Mouse (Mus musculus): ENCODE measurements at regions not wholly inside any gene's neighbourhood (a gene's known extent, or its start where the extent isn't known, plus 50 kb on each side); places are given as distances from the start of the nearest gene placed in this dataset.

- ATAC-seq (ENCODE audit: low read depth): no peak
- WGBS: 76% methylated on average over 3 of the region's 3 CpGs
- H3K27ac ChIP-seq (replicated peaks): no peak overlapping the region
These were observed 535.8 kb upstream of the Auts2 start for GRCm38 (mm10) chr5:133078916-133079315.

GRCm38 (mm10) chr5:133078390-133078789 lies 535.2 kb upstream of the Auts2 start:
- 0 out of 2 replicates have a peak, but pooled peaks cover 8% of the 10 kb centered on the region for H3K4me1 ChIP-seq (replicated peaks)
- no peak overlapping the region for H3K9ac ChIP-seq
- H3K36me3 ChIP-seq: no peaks in the 10 kb centered on the region
- H3K9me3 ChIP-seq: no peaks in the 10 kb centered on the region
- H3K27ac ChIP-seq (replicated peaks): no peak overlapping the region
- H3K4me3 ChIP-seq: no peak overlapping the region
- no peak for ATAC-seq (ENCODE audit: low read depth)
- no peak overlapping the region for H3K4me2 ChIP-seq
- no peaks in the 10 kb centered on the region for H3K27me3 ChIP-seq
- 69% methylated on average over 4 of the region's 4 CpGs for WGBS

More at GRCm38 (mm10) chr5:133078916-133079315, 535.8 kb upstream of the Auts2 start:
- no peak overlapping the region for H3K9ac ChIP-seq
- 0 out of 2 replicates have a peak, but pooled peaks cover 8% of the 10 kb centered on the region for H3K4me1 ChIP-seq (replicated peaks)
- H3K4me2 ChIP-seq: no peak overlapping the region
- H3K36me3 ChIP-seq: no peaks in the 10 kb centered on the region
- H3K27me3 ChIP-seq: no peaks in the 10 kb centered on the region
- no peaks in the 10 kb centered on the region for H3K9me3 ChIP-seq
- no peak overlapping the region for H3K4me3 ChIP-seq

- no peaks in the 10 kb centered on the region for H3K27me3 ChIP-seq
- no peaks in the 10 kb centered on the region for H3K36me3 ChIP-seq
- no peak overlapping the region for H3K27ac ChIP-seq (replicated peaks)
- no peak overlapping the region for H3K9ac ChIP-seq
- no peak overlapping the region for H3K4me3 ChIP-seq
- 0 out of 2 replicates have a peak, but pooled peaks cover 2% of the 10 kb centered on the region for H3K4me1 ChIP-seq (replicated peaks)
- 61% methylated on average over 2 of the region's 2 CpGs for WGBS
- no peaks in the 10 kb centered on the region for H3K9me3 ChIP-seq
- H3K4me2 ChIP-seq: no peak overlapping the region
- no peak for ATAC-seq (ENCODE audit: low read depth)
These were observed 530.2 kb upstream of the Auts2 start for GRCm38 (mm10) chr5:133073317-133073716.

GRCm38 (mm10) chr5:133070141-133070540 lies 527.0 kb upstream of the Auts2 start:
- ATAC-seq (ENCODE audit: low read depth): no peak
- H3K36me3 ChIP-seq: no peaks in the 10 kb centered on the region
- H3K4me2 ChIP-seq: no peak overlapping the region
- no peak overlapping the region for H3K27ac ChIP-seq (replicated peaks)
- no peaks in the 10 kb centered on the region for H3K4me1 ChIP-seq (replicated peaks)
- H3K9me3 ChIP-seq: no peaks in the 10 kb centered on the region
- H3K9ac ChIP-seq: no peak overlapping the region
- no peak overlapping the region for H3K4me3 ChIP-seq
- H3K27me3 ChIP-seq: no peaks in the 10 kb centered on the region

GRCm38 (mm10) chr5:133062481-133062880 lies 519.3 kb upstream of the Auts2 start:
- Histone ChIP-seq H3K9ac (no peak overlapping the region), H3K4me3 (no peak overlapping the region), H3K9me3 (no peaks in the 10 kb centered on the region), H3K4me2 (no peak overlapping the region), H3K36me3 (no peaks in the 10 kb centered on the region), H3K4me1 (replicated peaks) (no peaks in the 10 kb centered on the region), H3K27me3 (no peaks in the 10 kb centered on the region), H3K27ac (replicated peaks) (no peak overlapping the region)
- WGBS: 61% methylated on average over 3 of the region's 3 CpGs
- ATAC-seq (ENCODE audit: low read depth): no peak

GRCm38 (mm10) chr5:133047456-133047855 lies 504.3 kb upstream of the Auts2 start:
- H3K27ac ChIP-seq (replicated peaks): no peak overlapping the region

GRCm38 (mm10) chr5:133045637-133046036 lies 502.5 kb upstream of the Auts2 start:
- H3K36me3 ChIP-seq: no peaks in the 10 kb centered on the region
- no peaks in the 10 kb centered on the region for H3K4me1 ChIP-seq (replicated peaks)
- WGBS: 68% methylated on average over 9 of the region's 9 CpGs
- no peaks in the 10 kb centered on the region for H3K27me3 ChIP-seq
- no peak overlapping the region for H3K9ac ChIP-seq
- H3K27ac ChIP-seq (replicated peaks): no peak overlapping the region
- H3K9me3 ChIP-seq: no peaks in the 10 kb centered on the region
- no peak overlapping the region for H3K4me2 ChIP-seq
- no peak overlapping the region for H3K4me3 ChIP-seq
- ATAC-seq (ENCODE audit: low read depth): no peak

More at GRCm38 (mm10) chr5:133047456-133047855, 504.3 kb upstream of the Auts2 start:
- H3K4me3 ChIP-seq: no peak overlapping the region
- H3K27me3 ChIP-seq: no peaks in the 10 kb centered on the region
- WGBS: over 99% methylated on average over 4 of the region's 4 CpGs
- H3K9ac ChIP-seq: no peak overlapping the region
- no peak for ATAC-seq (ENCODE audit: low read depth)
- H3K36me3 ChIP-seq: no peaks in the 10 kb centered on the region
- H3K4me2 ChIP-seq: no peak overlapping the region
- no peaks in the 10 kb centered on the region for H3K9me3 ChIP-seq
- no peaks in the 10 kb centered on the region for H3K4me1 ChIP-seq (replicated peaks)

GRCm38 (mm10) chr5:133027590-133027989 lies 484.4 kb upstream of the Auts2 start:
- Histone ChIP-seq H3K36me3 (no peaks in the 10 kb centered on the region), H3K27me3 (no peaks in the 10 kb centered on the region), H3K4me1 (replicated peaks) (no peaks in the 10 kb centered on the region), H3K9ac (no peak overlapping the region), H3K4me2 (no peak overlapping the region), H3K27ac (replicated peaks) (no peak overlapping the region), H3K4me3 (no peak overlapping the region), H3K9me3 (peaks cover 5% of the 10 kb centered on the region; the same call in 1 of the 2 replicates)
- ATAC-seq (ENCODE audit: low read depth): no peak
- 88% methylated on average over 4 of the region's 4 CpGs for WGBS

- H3K4me3 ChIP-seq: no peak overlapping the region
- no peak for ATAC-seq (ENCODE audit: low read depth)
- H3K27ac ChIP-seq (replicated peaks): no peak overlapping the region
- no peaks in the 10 kb centered on the region for H3K27me3 ChIP-seq
- H3K4me1 ChIP-seq (replicated peaks): peaks cover 2% of the 10 kb centered on the region; the same call in 1 of the 2 replicates
- H3K9me3 ChIP-seq: peaks cover 5% of the 10 kb centered on the region; the same call in 1 of the 2 replicates
- H3K36me3 ChIP-seq: no peaks in the 10 kb centered on the region
- 87% methylated on average over 4 of the region's 4 CpGs for WGBS
- no peak overlapping the region for H3K4me2 ChIP-seq
- no peak overlapping the region for H3K9ac ChIP-seq
These were observed 482.0 kb upstream of the Auts2 start for GRCm38 (mm10) chr5:133025121-133025520.

- ATAC-seq (ENCODE audit: low read depth): no peak
- Histone ChIP-seq H3K9ac (no peak overlapping the region), H3K9me3 (no peaks in the 10 kb centered on the region), H3K4me1 (replicated peaks) (peaks cover 11% of the 10 kb centered on the region; the same call in 1 of the 2 replicates), H3K27me3 (no peaks in the 10 kb centered on the region), H3K4me2 (no peak overlapping the region), H3K36me3 (no peaks in the 10 kb centered on the region), H3K4me3 (no peak overlapping the region), H3K27ac (replicated peaks) (no peak overlapping the region)
These were observed 477.7 kb upstream of the Auts2 start for GRCm38 (mm10) chr5:133020821-133021220.

- Histone ChIP-seq H3K36me3 (no peaks in the 10 kb centered on the region), H3K27me3 (no peaks in the 10 kb centered on the region), H3K27ac (replicated peaks) (no peak overlapping the region), H3K9me3 (no peaks in the 10 kb centered on the region), H3K4me2 (no peak overlapping the region), H3K4me1 (replicated peaks) (peaks cover 11% of the 10 kb centered on the region; the same call in 1 of the 2 replicates), H3K4me3 (no peak overlapping the region), H3K9ac (no peak overlapping the region)
- 49% methylated on average over 1 of the region's 1 CpGs for WGBS
- ATAC-seq (ENCODE audit: low read depth): no peak
These were observed 477.0 kb upstream of the Auts2 start for GRCm38 (mm10) chr5:133020116-133020515.

- no peaks in the 10 kb centered on the region for H3K36me3 ChIP-seq
- no peaks in the 10 kb centered on the region for H3K27me3 ChIP-seq
- no peak overlapping the region for H3K9ac ChIP-seq
- WGBS: 86% methylated on average over 14 of the region's 14 CpGs
- H3K9me3 ChIP-seq: no peaks in the 10 kb centered on the region
- H3K4me1 ChIP-seq (replicated peaks): no peaks in the 10 kb centered on the region
- no peak overlapping the region for H3K4me3 ChIP-seq
- H3K27ac ChIP-seq (replicated peaks): no peak overlapping the region
- ATAC-seq (ENCODE audit: low read depth): no peak
- no peak overlapping the region for H3K4me2 ChIP-seq
These were observed 467.8 kb upstream of the Auts2 start for GRCm38 (mm10) chr5:133010624-133011575.

Measured in neural tube, embryonic 13.5 days (tissue).